Mouse (Mus musculus): ENCODE measurements around the gene Hist1h1c. TPM values are rescaled to one million over a fixed set of nuclear protein-coding genes. Genes with fewer than 3 reads are reported as not detected.

Hist1h1c gene
- total RNA-seq, 2 experiments from 2014 or later = 156 to 159 TPM

DNA sequence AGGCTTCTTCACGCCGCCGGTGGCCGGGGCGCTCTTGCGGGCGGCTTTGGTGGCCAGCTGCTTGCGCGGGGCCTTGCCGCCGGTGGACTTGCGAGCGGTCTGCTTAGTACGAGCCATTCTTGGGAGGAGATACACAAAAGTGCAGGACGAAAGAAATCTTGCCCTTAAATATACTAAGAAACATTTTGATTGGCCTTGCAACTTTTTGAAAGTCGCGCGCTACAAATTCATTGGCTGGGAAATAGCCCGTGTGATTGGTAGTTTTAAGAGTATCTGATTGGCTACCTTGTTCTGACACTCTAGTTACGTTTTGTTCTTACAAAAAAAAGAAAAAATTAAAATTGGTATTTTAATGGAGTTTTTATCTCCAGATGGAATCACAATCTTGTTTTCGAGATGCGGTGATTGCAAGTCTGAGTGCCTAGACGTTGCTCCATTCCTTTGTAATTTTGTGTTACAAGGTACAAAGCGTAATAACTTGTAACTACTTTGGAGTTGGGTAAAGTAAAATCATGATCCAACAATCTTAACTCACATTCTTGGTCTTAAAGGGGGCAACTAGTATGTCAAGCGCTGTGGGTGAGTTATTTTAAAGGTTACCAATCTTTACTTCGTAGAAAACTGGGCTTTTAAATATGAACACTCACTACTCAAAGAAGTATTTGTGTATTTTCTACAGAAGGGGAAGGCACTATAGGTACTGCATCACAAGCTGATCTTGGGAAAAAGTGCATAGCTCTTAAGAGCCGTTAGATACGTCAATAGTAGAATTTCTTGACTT lies 7.0 kb downstream of the Hist1h1c start, which contains the start of gene Hist1h3c:
Hist1h3c (minus strand) TSS at position 222 of the 781 bp plus-strand sequence.
- DNase-seq = peak; percentile 64

DNA sequence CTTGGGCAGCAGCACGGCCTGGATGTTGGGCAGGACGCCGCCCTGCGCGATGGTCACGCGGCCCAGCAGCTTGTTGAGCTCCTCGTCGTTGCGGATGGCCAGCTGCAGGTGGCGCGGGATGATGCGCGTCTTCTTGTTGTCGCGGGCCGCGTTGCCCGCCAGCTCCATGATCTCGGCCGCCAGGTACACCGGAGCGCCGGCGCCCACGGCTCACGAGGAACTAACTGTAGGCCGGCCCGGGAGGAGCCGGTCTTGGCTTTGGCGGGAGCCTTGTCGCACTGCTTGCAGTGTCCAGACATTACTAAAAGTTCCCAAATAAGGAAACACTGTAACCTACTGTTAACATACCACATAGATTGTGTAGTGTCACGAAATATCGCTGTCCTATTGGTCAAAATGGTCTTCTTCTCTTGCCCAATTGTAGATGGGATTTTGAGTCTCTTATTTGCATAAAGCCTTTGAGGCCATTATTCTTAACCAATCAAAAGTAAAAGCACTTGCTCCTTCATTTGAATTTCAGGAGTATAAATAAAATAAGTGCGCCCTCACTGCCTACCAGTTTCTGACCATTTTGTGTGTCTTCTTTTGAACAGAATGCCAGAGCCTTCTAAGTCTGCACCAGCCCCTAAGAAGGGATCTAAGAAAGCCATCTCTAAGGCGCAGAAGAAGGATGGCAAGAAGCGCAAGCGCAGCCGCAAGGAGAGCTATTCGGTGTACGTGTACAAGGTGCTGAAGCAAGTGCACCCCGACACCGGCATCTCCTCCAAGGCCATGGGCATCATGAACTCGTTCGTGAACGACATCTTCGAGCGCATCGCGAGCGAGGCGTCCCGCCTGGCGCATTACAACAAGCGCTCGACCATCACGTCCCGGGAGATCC lies 7.8 kb downstream of the Hist1h1c start, which contains the start of gene Hist1h2bb:
Hist1h2bb (plus strand) TSS at position 534 of the 880 bp plus-strand sequence.
- DNase-seq = peak; percentile 58

DNA sequence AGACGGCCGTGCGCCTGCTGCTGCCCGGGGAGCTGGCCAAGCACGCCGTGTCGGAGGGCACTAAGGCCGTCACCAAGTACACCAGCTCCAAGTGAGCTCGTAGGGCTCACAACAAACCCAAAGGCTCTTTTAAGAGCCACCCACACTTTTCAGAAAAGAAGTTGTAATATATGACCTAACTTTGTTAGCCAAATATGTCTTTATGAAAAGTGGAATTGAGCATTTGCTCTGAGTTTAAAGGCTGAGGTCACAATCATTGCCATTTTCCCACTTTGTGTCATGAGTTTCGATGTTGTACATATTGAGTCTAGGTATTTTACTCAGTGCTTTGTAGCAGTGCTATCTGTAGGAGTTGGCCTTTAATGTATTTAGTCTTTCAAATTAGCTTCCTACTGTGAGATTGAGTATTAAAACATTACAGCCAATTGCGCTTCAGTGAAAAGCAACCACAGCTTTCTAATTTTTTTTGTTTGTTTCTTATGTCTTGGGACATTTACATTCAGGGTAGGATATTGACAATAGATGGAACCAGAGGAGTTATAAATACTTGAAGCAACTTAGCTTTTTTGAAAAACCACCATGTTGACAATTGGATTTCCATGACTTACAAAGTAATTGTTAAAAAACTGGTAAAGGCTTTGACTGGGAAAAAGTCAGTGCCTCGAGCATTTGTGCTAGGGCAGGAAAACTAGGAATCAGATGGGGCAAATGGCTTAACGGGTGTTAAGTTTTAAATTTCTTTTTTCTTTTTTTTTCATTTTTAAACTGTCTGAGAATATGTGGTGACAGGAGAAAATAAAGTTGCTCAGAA lies 8.7 kb downstream of the Hist1h1c start:
- no peak for DNase-seq

DNA sequence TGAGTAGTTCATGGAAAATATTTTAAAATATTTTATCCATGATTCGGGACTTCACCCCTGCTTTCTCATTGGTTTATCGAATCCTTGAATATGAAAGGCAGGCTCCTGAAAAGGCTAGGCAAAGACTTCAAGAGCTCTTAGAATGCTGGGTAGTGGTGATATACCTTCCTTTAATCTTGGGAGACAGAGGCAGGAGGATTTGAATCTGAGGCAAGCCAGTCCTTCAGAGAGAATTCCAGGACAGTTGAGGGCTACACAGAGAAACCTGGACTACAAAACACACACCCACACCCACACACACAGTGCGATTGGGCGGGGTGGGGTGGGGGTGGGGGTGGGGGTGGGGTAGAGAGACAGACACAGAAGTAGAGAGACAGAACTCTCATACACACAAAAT lies 9.3 kb downstream of the Hist1h1c start:
- no peak for DNase-seq

DNA sequence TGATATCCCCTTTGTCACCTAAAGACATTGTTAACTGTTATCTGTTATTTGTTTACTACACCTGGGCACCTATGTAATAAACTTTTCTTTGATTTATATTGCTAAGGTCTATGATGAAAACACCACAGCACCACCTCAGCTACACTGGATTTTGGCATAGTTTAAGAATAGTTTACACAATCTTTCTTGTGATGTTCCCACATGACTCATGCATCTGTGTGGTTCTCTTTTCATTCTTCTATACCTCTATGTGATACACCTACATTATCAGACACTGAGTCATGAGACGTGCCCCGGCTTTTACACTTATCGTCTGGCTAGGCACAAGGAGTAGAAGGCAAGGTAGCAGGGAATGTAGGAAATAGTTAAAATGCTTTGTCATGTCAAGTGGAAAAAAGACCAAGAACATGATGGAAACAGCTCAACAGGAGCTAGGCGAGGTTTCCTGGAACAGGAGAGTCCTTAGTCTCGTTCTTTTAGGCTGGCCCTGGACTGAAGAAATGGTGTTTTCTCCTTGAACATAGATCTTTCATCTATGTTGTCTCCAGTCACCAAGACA lies 11.0 kb downstream of the Hist1h1c start:
- no peak for DNase-seq

DNA sequence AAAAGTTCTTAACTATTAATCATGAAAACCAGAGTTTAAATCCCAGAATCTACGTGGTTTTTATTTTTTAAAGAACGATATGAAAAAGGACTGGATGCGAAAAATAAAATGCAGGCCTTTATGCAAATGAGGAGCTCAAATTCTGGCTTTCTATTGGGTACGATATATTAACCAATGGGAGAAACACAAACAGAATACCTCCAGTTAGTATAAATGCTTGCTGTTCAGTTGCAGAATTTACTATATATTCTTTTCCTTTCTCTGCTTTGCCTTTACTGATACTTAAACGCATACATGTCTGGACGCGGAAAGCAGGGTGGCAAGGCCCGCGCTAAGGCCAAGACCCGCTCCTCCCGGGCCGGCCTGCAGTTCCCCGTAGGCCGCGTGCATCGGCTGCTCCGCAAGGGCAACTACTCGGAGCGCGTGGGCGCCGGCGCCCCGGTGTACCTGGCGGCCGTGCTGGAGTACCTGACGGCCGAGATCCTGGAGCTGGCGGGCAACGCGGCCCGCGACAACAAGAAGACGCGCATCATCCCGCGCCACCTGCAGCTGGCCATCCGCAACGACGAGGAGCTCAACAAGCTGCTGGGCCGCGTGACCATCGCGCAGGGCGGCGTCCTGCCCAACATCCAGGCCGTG lies 12.3 kb downstream of the Hist1h1c start, which contains the start of gene Hist1h2ab:
Hist1h2ab (plus strand) TSS at position 288 of the 639 bp plus-strand sequence.
- peak; percentile 31 for DNase-seq

DNA sequence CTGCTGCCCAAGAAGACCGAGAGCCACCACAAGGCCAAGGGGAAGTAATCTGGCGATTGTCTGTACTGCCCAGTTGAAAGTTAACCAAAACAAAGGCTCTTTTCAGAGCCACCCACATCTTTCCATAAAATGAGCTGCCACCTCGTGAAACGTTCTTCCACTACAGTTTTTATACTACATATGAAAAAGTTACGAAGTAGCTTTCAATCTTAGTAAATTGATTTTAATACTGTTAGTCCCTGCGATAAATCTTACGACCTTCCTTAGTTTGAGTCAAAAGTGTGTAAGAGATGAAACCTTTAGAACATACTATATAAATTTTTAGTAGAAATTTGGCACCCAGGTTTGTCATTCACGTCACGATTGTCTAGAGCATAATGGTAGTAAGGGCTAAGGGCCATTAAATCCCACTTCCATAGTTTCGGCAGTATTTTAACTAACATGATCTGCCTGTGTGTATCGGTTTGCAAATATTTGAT lies 12.9 kb downstream of the Hist1h1c start:
- DNase-seq = no peak

DNA sequence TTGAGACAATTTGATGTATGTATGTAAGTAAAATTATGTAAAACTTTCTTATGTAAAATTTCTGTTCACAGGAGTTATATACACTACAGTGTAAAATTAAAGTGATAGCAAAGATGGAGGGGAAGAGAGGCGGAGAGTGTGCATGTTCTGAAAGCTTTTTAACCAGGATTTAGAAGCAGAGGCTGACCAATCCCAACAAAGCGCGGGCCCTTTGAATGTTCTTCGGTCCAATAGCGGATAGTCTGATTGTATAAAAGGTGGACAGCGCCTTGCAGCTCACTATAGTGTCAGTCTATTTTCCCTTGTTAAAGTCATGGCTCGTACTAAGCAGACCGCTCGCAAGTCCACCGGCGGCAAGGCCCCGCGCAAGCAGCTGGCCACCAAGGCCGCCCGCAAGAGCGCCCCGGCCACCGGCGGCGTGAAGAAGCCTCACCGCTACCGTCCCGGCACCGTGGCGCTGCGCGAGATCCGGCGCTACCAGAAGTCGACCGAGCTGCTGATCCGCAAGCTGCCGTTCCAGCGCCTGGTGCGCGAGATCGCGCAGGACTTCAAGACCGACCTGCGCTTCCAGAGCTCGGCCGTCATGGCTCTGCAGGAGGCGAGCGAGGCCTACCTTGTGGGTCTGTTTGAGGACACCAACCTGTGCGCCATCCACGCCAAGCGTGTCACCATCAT lies 13.6 kb downstream of the Hist1h1c start, which contains the start of gene Hist1h3b:
Hist1h3b (plus strand) TSS at position 201 of the 675 bp plus-strand sequence.
- DNase-seq = peak; percentile 59

DNA sequence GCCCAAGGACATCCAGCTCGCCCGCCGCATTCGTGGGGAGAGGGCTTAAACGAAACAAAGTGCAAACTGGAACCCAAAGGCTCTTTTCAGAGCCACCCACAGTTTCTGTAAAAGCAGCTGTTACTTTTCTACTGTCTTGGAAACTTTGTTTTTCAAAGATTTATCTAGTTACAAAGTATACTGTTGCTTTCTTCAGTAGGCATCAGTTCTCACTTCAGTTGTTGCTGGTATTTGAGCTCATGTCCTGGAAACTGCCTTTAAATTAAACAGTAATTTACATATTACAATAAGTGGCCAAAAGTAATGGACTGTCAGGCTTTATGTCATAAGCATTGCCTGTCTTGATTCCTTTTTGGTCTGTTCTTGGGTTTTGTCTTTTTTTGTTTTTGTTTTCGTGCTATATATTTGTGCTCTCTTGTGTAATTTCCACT lies 14.1 kb downstream of the Hist1h1c start:
- no peak for DNase-seq

DNA sequence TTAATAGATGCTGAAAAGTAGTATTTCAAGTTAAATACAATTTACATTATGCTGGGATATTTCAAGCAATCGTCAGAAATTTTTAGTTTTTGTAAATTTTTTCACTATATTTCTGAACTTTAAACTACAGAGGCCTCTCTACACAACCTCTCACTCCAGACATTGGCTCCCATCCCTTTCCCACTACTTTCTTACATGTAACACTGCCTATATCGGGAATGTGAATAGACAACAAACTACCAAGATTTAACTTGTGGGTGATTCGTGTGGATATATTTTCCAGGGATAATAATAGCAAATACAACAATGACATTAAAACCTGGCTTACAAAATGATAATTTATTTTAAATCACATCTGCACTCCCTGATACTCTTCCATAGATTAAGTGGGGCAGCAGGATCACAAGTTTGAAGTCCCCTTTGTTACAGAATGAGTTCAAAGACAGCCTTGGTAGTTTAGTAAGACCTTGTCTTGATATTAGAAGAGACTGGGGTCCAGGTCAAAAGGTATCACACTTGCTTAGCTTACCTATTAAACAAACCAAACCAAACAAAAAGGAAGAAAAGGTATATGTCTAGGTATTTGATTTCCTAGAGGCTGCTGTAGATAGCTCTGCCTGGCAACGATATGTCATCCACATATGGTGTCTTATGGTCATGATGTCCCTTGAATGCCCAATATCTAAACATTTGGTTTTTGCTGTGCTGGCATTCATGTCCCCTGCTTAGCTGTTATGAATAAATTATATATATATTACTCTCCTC lies 14.9 kb downstream of the Hist1h1c start:
- DNase-seq = no peak

DNA sequence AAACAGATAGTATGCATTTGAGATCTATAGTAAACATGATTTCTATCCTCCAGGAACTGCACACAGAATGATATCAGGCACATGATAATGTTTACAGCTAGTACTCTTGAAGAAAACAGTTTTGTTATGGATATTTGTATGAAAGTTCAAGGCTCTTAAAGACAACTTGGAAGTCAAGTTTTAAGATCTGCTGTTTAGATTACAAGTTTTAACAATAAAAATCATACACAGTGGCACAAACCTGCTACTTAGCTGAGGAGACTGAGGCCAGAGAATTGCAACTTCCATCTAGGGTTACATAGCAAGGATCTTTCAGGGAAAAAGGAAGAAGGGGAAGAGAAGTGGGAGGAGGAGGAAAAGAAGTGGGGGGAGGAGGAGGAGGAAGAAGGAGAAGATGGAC lies 16.4 kb downstream of the Hist1h1c start:
- no peak for DNase-seq

DNA sequence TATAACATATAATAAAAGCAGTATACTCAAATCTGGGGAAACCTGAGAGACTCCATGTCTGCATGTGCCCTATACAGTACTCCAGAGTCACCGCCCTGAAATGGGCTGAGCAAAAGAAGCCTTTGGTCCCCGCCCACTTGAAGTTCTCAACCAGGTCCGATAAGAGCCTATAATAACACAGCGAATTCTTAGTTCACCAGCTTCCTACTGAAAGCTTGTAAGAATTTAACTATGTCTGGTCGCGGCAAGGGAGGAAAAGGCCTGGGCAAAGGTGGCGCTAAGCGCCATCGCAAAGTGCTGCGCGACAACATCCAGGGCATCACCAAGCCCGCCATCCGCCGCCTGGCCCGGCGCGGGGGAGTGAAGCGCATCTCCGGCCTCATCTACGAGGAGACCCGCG lies 18.2 kb downstream of the Hist1h1c start, which contains the start of gene Hist1h4b:
Hist1h4b (plus strand) TSS at position 224 of the 400 bp plus-strand sequence.
- peak; percentile 65 for DNase-seq

DNA sequence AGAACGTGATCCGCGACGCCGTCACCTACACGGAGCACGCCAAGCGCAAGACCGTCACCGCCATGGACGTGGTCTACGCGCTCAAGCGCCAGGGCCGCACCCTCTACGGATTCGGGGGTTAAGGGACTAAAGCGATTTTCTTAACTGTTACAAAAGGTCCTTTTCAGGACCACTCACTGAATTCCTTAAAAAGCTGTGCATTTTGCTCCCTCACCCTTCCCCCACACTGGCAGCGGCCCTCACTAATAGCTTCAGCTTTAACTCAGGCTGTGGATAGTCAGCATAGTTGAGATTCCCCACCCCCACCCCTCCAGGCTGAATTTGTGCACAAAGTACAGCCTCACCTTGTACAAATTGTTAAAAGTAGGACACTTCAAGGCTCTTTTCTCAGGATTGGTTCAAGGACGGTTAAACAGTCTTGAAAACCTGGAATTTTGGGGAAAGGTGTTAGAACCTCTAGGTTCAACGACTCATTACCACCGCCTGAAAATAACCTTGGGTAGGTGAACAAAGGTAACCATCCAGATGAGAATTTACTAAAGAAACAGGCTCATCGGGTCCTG lies 18.7 kb downstream of the Hist1h1c start:
- no peak for DNase-seq

DNA sequence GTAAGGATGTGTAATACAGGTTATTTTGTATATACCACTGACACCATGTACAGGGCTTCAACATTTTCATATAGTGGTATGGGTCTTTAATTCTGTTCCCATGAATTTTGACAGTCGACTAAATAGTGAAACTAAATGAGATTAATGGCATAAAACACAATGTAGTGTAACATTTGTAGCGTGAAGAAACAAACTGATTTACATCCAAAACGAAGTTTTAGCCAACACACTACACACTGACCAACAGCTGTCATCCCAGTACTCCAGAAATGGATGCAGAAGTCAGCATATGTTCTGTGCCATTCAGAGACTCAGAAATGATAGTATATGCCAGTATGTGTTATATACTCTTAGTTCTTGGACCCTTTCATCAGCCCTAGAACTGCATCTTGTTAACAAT lies 19.3 kb downstream of the Hist1h1c start:
- DNase-seq = no peak

DNA sequence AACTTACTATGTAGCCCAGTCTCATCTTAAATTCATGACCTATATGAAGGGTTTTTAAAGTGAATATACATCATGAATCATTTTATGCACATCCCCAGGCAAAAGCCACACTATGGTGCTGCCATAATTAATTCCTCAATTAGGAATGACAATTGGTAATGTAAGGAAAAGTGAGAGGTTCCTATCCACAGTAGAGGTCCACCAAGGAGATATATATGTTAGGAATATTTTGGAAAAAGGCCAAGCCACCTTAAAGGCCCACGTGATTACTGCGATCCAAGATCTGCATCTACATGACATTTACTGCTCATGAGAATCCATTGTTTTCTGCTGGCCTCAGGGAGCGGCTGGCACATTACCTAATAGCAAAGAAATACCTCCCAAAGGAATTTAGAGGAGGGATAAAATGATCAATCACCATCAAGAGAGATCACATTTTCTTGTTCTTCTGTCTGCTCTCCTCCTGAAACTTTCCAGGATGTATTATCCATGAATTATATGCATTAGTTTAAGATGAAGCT lies 20.7 kb downstream of the Hist1h1c start:
- no peak for DNase-seq

DNA sequence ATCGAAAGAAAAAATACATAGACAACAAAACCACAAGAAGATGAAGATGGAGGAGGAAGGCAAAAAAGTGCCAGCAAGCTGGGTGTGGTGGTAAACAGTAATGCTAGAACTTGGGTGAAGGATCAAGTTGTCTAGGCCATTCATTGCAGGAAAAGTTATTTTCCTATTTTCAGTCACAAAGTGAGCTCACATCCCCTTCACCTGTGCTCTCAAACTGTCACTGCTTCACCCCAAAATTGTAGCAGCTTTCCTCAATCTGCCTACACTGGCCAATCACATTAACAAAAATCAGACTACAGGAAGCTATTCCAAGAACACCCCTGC lies 21.3 kb downstream of the Hist1h1c start:
- no peak for DNase-seq

DNA sequence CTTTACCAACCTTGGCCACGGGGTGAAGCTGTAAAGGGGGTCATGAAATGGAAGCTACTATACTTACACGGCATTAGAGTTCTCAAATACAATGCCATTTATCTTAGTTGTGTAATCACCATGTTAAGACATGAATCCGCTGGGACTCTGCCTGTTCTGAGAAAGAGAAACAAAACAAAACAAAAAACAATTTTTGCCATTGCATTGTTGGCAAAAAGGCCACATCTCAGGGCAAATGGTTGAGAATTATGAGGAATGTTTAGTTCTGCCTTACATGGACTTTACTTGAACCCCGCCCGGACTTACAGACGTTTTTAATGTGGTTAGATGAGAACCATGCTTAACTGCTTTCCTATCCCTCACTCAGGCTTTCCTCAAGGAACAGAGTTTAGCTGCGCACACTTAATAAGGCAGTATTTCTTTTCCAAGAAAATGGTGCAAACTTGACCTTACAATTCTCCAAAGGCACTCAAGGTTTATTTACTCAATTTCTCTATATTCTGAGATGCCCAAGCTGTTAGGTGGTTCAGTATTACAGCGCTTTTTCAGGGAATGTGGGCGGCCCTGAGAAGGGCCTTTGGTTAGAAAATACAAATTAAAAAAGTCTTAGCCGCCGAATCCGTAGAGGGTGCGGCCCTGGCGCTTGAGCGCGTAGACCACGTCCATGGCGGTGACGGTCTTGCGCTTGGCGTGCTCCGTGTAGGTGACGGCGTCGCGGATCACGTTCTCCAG lies 21.8 kb downstream of the Hist1h1c start:
- no peak for DNase-seq
